Mouse (Mus musculus): ENCODE measurements around the gene Olfr96.

Gene Olfr96

DNA sequence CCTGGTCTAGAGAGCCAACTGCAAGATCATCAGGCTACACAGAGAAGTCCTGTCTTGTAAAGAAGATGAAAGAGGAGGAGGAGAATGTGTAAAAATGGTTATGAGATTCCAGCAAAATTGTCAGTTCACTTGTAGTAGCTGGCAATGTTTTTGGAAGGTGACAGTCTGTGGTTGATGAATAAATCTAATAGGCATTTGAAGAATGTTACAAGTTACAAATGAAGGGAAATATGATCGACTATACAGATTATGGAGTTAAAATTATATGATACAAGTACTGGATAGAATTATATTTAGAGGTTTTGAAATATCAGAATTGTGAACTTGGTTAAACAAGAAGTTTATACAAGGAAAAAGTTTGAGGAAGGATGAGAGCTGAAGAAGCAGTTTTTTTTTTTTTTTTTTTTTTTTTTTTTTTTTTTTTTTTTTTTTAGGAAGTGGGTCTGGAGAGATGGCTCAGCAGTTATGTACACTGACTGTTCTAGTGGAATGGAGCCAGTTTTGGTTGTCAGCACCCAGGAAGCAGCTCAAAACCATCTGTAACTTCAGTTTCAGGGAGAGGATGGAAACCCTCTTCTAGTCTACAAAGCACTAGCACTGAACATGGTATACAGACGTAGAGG, 55.8 kb downstream of the Olfr96 start:
- no peak for DNase-seq
